Mouse (Mus musculus) midbrain, embryonic 10.5 days (tissue): ENCODE measurements around the gene Vamp4. TPM values are rescaled to one million over a fixed set of nuclear protein-coding genes. Genes with fewer than 3 reads are reported as not detected.

Experiments used
- DNase-seq: peaks from one replicate; pipeline ENCODE4 v3.0.0-alpha.2; 2017; ENCODE audit warnings: low spot score
- H3K27ac ChIP-seq: fragments of 300-500 bp; sonication (generic); replicated peaks from 2 replicates; pipeline ENCODE4 v1.5.1; 2016; ENCODE audit warnings: mild to moderate bottlenecking
- H3K27me3 ChIP-seq: fragments of 300-500 bp; sonication (generic); 2 replicates; pipeline ENCODE4 v1.6.1; 2016; ENCODE audit warnings: low read depth, mild to moderate bottlenecking; ENCODE audit not compliant: poor library complexity, severe bottlenecking
- H3K36me3 ChIP-seq: fragments of 300-500 bp; sonication (generic); 2 replicates; pipeline ENCODE4 v1.6.1; 2016; ENCODE audit warnings: mild to moderate bottlenecking, moderate library complexity
- H3K4me1 ChIP-seq: fragments of 300-500 bp; sonication (generic); 2 replicates; pipeline ENCODE4 v1.6.1; 2016
- H3K4me3 ChIP-seq: fragments of 300-500 bp; sonication (generic); 2 replicates; pipeline ENCODE4 v1.5.1; 2016; ENCODE audit warnings: mild to moderate bottlenecking, moderate library complexity
- H3K9me3 ChIP-seq: fragments of 300-500 bp; sonication (generic); replicated peaks from 2 replicates; pipeline ENCODE4 v1.6.1; 2016; ENCODE audit warnings: mild to moderate bottlenecking
- WGBS: fragments of 180-500 bp; shearing (Covaris S2); methylation state at CpG from one replicate; pipeline ENCODE4 v1.1.7; 2016; 5-methylcytosine and 5-hydroxymethylcytosine counted together
- polyA plus RNA-seq: library from polyadenylated mRNA; unstranded; fragments of >200 nt; fragmentation: Nextera tagmentation; extraction: Ambion mirVana; gene quantifications from 2 replicates; pipeline ENCODE4 v1.2.1, GENCODE M21; 2016

The Vamp4 gene
- polyA plus RNA-seq, 1 experiment from 2014 or later, result 53.0 TPM

DNA sequence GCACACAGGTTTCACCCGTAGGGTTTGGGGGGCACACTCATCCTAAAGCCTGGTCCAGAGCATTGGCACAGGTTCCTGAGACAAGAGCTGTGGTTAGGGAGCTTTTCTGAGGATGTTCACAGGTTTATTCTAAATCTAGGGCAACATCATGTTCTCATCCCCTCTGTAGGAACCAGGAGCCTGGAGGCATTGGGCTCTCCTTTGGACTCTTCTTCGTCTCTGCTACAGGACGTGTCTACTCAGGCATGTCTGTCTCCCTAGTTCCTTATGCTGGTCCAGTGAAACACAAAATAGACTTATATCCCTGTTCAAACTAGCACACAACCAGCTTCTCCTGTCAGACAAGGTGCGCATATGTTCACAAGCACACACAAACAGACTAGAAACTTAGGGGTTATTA, 68.2 kb downstream of the Vamp4 start:
- Histone ChIP-seq H3K4me3 (no peak overlapping the region), H3K9me3 (no peaks in the 10 kb centered on the region), H3K27me3 (no peaks in the 10 kb centered on the region), H3K36me3 (no peaks in the 10 kb centered on the region), H3K27ac (no peak overlapping the region), H3K4me1 (no peaks in the 10 kb centered on the region)
- DNase-seq, result no peak
- 85% methylated on average over 4 of the region's 4 CpGs for WGBS

DNA sequence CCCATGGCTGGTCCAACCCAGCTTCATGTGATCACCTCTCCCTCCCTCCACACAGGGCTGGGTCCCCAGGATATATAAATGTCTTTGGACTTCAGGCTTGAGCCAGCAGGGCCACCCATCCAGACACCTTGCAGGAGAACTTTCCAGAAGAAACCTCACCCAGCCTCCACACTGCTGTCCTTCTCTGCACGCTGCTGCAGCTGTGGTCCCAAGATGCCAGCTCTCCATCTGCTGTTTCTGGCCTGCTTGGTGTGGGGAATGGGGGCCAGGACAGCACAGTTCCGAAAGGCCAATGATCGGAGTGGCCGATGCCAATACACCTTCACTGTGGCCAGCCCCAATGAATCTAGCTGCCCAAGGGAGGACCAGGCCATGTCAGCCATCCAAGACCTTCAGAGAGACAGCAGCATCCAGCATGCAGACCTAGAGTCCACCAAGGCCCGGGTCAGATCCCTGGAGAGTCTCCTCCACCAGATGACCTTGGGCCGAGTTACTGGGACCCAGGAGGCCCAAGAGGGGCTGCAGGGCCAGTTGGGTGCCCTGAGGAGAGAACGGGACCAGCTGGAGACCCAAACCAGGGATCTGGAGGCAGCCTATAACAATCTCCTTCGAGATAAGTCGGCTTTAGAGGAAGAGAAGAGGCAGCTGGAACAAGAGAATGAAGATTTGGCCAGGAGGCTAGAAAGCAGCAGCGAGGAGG, 68.9 kb downstream of the Vamp4 start, which contains the start of gene Myoc:
Gene Myoc (plus strand): TSS at position 105 of the 700 bp plus-strand sequence.
- Histone ChIP-seq H3K27ac (no peak within 1 kb of the TSS; the same call in 1 of the 2 replicates), H3K9me3 (no peaks in the 10 kb centered on the region), H3K4me3 (no peak within 1 kb of the TSS), H3K27me3 (no peaks in the 10 kb centered on the region), H3K36me3 (no peaks in the 10 kb centered on the region), H3K4me1 (0 out of 2 replicates have a peak, but pooled peaks cover 3% of the 10 kb centered on the region)
- DNase-seq, result no peak
- WGBS, result 85% methylated on average over 10 of the region's 10 CpGs

DNA sequence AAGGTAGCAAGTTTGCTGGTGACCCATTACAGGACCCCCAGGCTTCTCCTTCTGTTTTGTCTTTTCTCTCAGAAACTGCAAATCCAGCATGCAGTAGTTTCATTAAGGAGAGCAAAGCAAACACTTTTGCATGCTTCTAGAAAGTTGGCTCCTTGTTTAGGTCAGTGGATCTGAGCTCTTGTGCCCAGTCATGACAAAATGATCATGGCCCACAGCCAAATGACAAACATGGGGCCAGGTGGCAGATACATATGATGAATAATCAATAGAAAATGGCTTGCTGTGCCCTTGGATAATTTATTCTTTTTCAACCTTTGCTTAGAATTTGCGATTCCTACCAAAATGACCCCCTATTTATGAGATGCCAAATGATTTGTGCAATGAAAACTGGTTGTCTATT, 69.5 kb downstream of the Vamp4 start:
- 93% methylated on average over 1 of the region's 1 CpGs for WGBS
- Histone ChIP-seq H3K4me1 (0 out of 2 replicates have a peak, but pooled peaks cover 4% of the 10 kb centered on the region), H3K27ac (no peak overlapping the region), H3K36me3 (no peaks in the 10 kb centered on the region), H3K27me3 (no peaks in the 10 kb centered on the region), H3K4me3 (no peak overlapping the region), H3K9me3 (no peaks in the 10 kb centered on the region)
- no peak for DNase-seq

DNA sequence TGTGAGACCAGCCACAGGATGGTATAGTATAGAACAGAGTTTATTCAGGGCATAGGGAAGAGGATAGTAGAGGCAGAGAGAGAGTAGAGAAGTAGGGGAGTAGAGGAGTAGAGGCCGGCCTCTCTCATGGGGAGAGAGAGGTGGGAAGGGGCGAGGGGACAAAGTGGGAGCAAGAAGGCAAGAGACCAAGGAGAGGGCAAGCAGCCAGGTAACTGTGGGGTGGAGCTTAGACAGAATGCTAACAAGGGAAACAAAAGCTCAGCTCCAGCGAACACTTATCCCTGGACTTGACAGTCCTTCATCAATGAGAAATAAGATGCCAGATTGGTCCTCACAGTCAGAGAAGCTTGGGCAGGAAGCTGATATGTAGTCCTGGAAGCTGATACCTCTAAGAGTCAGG, 72.3 kb downstream of the Vamp4 start:
- Histone ChIP-seq H3K27me3 (no peaks in the 10 kb centered on the region), H3K36me3 (no peaks in the 10 kb centered on the region), H3K27ac (no peak overlapping the region), H3K9me3 (no peaks in the 10 kb centered on the region), H3K4me3 (no peak overlapping the region), H3K4me1 (0 out of 2 replicates have a peak, but pooled peaks cover 5% of the 10 kb centered on the region)
- no peak for DNase-seq
- 72% methylated on average over 3 of the region's 3 CpGs for WGBS

DNA sequence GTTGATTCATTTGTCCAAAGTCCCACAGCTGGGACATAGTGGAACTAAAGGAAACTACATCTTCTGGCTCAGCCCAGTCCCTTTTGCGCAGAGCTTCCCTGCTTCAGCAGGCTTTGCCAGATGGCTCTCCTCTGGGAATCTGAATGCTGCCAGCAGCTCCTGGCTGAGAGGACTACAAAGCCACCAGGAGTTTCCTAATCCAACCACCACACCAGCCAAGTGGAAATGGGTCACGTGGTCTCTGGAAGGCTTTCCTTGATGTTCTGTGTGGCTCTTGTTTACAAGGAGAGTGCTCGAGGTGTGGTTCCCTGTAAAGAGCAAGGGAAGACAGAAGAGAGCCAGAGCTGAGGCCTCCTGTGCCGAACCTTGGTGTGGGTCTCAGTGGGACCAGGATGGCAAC, 73.4 kb downstream of the Vamp4 start:
- Histone ChIP-seq H3K4me3 (no peak overlapping the region), H3K9me3 (no peaks in the 10 kb centered on the region), H3K27ac (no peak overlapping the region), H3K36me3 (no peaks in the 10 kb centered on the region), H3K4me1 (0 out of 2 replicates have a peak, but pooled peaks cover 5% of the 10 kb centered on the region), H3K27me3 (no peaks in the 10 kb centered on the region)
- no peak for DNase-seq
- WGBS, result 42% methylated on average over 4 of the region's 4 CpGs

DNA sequence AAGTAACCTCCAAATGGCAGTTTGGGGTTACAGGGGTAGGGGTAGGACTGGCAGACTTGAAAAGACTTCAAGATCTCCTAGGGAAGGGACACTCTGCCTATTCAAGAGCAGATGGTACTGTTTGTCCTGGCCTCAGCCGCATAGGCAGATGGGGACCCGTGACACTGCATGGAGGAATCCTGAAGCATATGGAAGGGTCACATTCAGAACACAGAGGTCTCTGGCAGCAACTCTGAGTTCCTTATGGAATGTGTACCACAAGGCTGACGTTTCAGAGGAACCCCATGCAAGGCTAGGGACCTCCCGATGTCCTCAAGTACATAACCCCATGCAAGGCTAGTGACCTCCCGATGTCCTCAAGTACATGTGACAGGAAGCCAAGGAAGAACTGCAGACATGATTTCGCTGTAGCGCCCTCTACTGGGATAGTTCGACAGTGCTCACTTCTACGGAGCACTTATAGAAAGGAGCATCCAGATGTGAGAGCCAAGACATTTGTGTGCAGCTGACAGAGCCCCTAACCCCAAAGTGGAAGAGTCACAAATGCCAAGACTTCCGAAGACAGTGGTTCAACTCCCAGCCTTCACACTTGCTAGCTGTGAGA, 75.9 kb downstream of the Vamp4 start:
- no peaks in the 10 kb centered on the region for H3K27me3 ChIP-seq
- H3K4me3 ChIP-seq, result no peak overlapping the region
- WGBS, result 83% methylated on average over 10 of the region's 10 CpGs
- H3K4me1 ChIP-seq, result 0 out of 2 replicates have a peak, but pooled peaks cover 5% of the 10 kb centered on the region
- DNase-seq, result no peak
- H3K36me3 ChIP-seq, result no peaks in the 10 kb centered on the region
- no peak overlapping the region for H3K27ac ChIP-seq
- no peaks in the 10 kb centered on the region for H3K9me3 ChIP-seq

DNA sequence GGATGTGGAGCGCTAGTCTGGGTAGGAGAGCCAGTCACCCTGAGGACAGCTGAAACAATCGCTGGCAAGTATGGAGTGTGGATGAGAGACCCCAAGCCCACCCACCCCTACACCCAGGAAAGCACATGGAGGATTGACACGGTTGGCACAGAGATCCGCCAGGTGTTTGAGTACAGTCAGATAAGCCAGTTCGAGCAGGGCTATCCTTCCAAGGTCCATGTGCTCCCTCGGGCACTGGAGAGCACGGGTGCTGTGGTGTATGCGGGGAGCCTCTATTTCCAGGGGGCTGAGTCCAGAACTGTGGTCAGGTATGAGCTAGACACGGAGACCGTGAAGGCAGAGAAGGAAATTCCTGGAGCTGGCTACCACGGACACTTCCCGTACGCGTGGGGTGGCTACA, 78.1 kb downstream of the Vamp4 start:
- Histone ChIP-seq H3K4me3 (no peak overlapping the region), H3K27ac (no peak overlapping the region), H3K36me3 (no peaks in the 10 kb centered on the region), H3K4me1 (0 out of 2 replicates have a peak, but pooled peaks cover 5% of the 10 kb centered on the region), H3K9me3 (no peaks in the 10 kb centered on the region), H3K27me3 (no peaks in the 10 kb centered on the region)
- 93% methylated on average over 14 of the region's 14 CpGs for WGBS
- no peak for DNase-seq

Other genes starting within 250 kb of the Vamp4 start
- 2.3 and 4.8 TPM in 2 replicates for gene Dnm3, start 92.5 kb upstream of the Vamp4 start, polyA plus RNA-seq
- gene Mettl13, start 22.0 kb upstream of the Vamp4 start, polyA plus RNA-seq, result 26.7 and 28.5 TPM in 2 replicates
- not detected in 2 replicates for gene Myoc, start 68.6 kb downstream of the Vamp4 start, polyA plus RNA-seq
- not detected in 2 replicates for gene Myocos, start 87.7 kb downstream of the Vamp4 start, polyA plus RNA-seq
- gene Prrc2c, start 170.0 kb downstream of the Vamp4 start, polyA plus RNA-seq, result 144 and 148 TPM in 2 replicates
- 0.58 and 0.95 TPM in 2 replicates for gene Fmo4, start 243.5 kb downstream of the Vamp4 start, polyA plus RNA-seq